Mouse (Mus musculus): Measurements from ENCODE around the gene Usp21. TPM values are rescaled to one million over a fixed set of nuclear protein-coding genes. Genes with fewer than 3 reads are reported as not detected.

Gene Usp21
- total RNA-seq, 2 experiments from 2014 or later = 22.2 to 22.3 TPM

- no peak for DNase-seq (ENCODE audit: low spot score in 2 of 2)
Measured at GRCm38 (mm10) chr1:171285096-171285892, 2.5 kb downstream of the Usp21 start.

GRCm38 (mm10) chr1:171284491-171284890, 3.3 kb downstream of the Usp21 start:
- no peak for DNase-seq (ENCODE audit: low spot score in 2 of 2)

DNA sequence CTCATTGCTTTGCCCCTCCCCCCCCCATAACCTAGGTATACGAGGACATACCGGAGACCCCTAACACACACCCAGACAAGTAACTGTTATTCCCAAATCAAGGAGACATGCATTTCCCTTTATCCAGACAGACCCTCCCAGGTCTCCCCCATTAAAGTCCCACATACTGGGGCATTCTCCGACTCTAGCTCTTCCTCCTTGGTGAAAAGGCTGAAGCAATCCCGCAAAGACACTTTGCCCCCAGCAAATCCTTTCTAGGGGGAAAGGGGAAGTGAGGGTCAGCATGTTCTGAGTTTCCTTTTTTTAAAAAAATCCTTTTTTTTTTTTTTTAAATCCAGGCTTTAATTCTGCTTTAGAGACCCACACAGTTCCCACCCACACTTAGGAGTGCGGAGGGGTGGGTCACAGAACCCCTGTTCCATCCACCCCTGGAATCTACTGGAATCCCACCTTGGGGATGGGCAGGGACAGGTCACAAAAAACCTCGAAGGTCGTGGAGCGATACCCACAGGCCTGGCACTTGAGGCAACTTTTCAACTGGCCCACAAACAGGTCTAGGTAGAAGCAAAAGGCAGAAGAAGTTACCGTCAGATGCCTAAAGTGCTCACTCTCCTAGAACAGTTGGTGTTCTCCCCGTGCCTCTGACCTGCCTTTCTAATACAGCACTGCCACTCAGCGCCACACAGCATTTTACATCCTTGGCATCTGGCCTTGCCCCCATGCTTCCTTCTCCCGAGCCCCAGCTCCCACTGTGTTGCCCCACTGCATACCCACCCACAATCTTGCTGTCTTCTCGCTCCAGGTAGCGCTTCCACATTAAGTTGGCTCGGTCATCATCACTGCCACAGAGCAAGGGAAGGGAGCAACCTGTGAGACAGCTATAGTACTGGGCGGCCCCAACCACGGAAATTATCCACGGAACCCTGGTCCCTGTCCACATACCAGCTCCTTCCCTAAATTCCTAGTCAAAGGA, 4.3 kb downstream of the Usp21 start:
- DNase-seq (ENCODE audit: low spot score in 2 of 2) = no peak

DNA sequence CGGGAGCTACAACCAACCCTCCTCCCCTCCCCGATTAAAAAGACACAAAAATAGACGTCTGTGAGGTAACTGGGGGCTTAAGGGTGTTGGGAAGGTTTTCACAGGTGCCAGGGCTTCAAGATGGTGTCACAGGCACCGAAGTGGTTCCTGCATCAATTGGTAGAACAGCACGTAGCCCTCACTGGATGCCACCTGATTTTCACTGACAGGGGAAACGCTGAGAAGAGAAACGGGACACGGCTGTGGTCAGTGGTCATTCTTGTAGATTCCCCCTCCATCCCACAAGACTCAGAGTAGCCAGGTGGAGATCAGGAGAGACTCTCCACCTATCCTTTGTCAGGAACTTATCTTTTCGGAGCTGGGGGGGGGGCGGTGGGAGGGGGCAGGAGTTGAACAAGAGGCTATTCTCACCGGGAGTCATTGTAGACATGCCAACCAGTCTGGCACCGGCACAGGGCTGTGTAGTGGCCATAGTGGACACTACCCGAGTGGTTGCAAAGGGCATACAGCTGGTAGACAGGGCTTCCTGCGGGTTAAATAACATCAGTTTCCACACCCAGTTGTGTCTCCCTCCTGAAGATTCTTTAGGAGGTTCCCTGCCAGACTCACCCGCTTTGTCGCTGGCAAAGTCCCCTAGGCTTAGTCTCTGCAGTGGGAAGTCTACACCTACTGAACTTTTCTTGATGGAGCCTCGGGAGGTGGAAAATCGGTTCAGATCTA, 5.5 kb downstream of the Usp21 start:
- DNase-seq (ENCODE audit: low spot score in 2 of 2) = peak in 1 of 2 experiments; percentile 14

GRCm38 (mm10) chr1:171281528-171281923, 6.3 kb downstream of the Usp21 start:
- DNase-seq (ENCODE audit: low spot score in 2 of 2) = peak; percentile 67 to 87

- DNase-seq (ENCODE audit: low spot score in 2 of 2) = peak; percentile 73 to 84
Measured at GRCm38 (mm10) chr1:171280916-171281527, 6.8 kb downstream of the Usp21 start, which contains the start of gene Ppox. Gene Ppox (minus strand): TSS chr1:171281186.

GRCm38 (mm10) chr1:171280250-171280915, 7.4 kb downstream of the Usp21 start:
- DNase-seq (ENCODE audit: low spot score in 2 of 2) = no peak

- no peak for DNase-seq (ENCODE audit: low spot score in 2 of 2)
Measured at GRCm38 (mm10) chr1:171279721-171280120, 8.1 kb downstream of the Usp21 start.

- DNase-seq (ENCODE audit: low spot score in 2 of 2) = no peak
Measured at GRCm38 (mm10) chr1:171279012-171279705, 8.6 kb downstream of the Usp21 start.

DNA sequence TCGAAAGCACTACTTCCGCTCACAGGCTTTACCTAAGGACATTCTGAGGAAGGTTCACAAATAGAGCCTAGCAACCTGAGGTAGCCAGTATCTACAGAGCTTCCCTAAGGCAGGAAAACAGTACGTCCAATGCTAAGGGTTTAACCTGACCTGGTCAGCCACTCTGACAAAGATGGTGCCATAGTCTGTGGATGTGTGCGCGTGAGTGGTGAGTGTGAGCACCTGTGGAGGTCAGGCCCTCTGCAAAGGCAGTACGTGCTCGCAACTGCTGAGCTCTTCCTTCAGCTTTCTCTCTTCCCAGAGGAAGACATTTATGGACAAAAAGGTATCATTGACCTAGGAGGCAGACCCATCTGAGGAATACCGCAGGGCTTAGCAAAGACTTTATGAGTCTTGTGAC, 9.4 kb downstream of the Usp21 start:
- DNase-seq (ENCODE audit: low spot score in 2 of 2) = no peak

GRCm38 (mm10) chr1:171277736-171278135, 10.1 kb downstream of the Usp21 start:
- DNase-seq (ENCODE audit: low spot score in 2 of 2) = no peak

DNA sequence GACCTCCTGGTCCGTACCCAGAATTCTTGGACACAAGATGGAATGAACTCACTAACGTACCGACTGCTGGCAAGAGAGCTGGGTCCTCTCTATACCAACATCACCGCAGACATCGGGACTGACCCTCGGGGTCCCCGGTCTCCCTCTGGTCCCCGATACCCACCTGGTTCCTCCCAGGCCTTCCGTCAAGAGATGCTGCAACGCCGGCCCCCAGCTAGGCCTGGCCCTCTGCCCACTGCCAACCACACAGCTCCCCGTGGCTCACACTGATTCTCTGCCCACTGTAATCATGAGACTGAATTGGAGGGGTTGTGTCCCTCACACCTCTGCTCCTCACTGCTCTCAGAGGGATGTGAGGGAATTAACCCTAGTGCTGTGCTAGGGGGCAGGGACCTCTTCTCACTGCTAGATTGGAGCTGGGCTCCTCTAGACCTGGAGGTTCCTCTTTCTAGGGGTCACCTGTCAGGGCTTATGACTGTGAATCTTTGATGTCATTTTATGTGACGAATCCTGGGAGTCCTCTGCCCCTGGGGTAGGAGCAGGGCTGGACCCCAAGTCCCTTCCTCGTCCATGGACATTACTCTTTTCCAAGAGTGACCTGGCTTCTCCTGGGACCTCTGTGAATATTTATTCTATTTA, 11.6 kb downstream of the Usp21 start:
- no peak for DNase-seq (ENCODE audit: low spot score in 2 of 2)

GRCm38 (mm10) chr1:171275144-171275734, 12.6 kb downstream of the Usp21 start:
- no peak for DNase-seq (ENCODE audit: low spot score in 2 of 2)

- DNase-seq (ENCODE audit: low spot score in 2 of 2) = no peak
Measured at GRCm38 (mm10) chr1:171274171-171274570, 13.6 kb downstream of the Usp21 start.

DNA sequence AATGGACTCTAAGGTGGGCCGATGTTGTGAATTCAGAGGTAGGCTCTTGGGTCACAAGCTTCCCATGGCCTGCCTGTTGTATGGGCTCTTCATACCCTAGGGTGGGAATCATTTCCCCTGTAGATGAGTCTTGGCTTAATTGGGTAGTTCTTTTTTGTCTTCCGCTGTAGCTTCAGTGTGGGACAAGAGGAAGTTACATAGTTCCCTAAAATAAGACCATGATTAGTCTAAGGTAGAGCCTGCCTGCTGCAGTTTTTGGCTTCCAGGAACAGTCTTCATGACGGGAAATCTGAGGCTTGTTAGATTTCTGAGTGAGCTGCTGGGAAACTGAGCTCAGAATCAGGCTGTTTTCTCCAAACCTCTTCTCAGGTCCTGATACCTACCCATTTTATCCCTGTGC, 15.7 kb downstream of the Usp21 start:
- no peak for DNase-seq (ENCODE audit: low spot score in 2 of 2)

GRCm38 (mm10) chr1:171271622-171272021, 16.2 kb downstream of the Usp21 start:
- DNase-seq (ENCODE audit: low spot score in 2 of 2) = no peak

DNA sequence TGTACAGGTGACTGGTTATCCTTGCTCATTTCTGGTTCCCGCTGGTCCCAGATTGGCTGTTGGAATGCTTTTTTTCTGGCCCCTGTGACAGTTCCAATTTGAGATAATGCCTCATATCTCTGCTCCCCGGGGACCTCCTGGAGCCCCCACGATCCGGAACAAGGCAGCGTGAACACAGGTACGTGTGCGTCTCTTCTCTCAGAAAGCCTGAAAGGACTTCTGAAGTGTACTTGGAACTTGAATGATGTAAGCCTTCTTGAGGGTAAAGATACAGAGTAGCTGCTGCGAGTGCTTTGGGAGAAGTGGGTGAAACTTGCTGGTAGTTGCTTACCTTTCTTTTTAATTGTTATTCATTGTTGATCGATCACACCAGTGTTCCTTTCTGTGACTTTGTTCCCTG, 16.6 kb downstream of the Usp21 start:
- no peak for DNase-seq (ENCODE audit: low spot score in 2 of 2)

GRCm38 (mm10) chr1:171270573-171270900, 17.3 kb downstream of the Usp21 start:
- DNase-seq (ENCODE audit: low spot score in 2 of 2) = no peak

Measured in gastrocnemius, postnatal 4 days (tissue).